Mouse (Mus musculus) ES-E14 (cell line): ENCODE results near the gene 4930404N11Rik. TPM values are rescaled to one million over a fixed set of nuclear protein-coding genes. Genes with fewer than 3 reads are reported as not detected.
A peak's percentile ranks its signal among the peaks of the same experiment; 100 is the strongest.

Experiments
- DNase-seq: peaks from one replicate; pipeline ENCODE4 v3.0.0-alpha.2; 2013; ENCODE audit warnings: low read depth, low spot score
- H3K27ac ChIP-seq: 2 replicates; pipeline ENCODE4 v1.5.1; 2012; ENCODE audit warnings: low read depth, mild to moderate bottlenecking, low read length, moderate library complexity, mixed read lengths; ENCODE audit not compliant: poor library complexity, insufficient read depth, severe bottlenecking
- H3K36me3 ChIP-seq: 2 replicates; pipeline ENCODE4 v1.6.1; 2012; ENCODE audit warnings: mild to moderate bottlenecking, low read length, moderate library complexity, mixed read lengths; ENCODE audit not compliant: control insufficient read depth, poor library complexity, insufficient read depth, severe bottlenecking
- H3K4me1 ChIP-seq, 2 experiments: fragments of 150-350 bp in 1 of 2; sonication (generic) in 1 of 2; 2 replicates each; pipeline ENCODE4 v1.6.1; 2012; ENCODE audit warnings: low read length in 2 of 2, mild to moderate bottlenecking in 1 of 2, mixed read lengths in 1 of 2; ENCODE audit not compliant: control insufficient read depth in 2 of 2, insufficient read depth in 2 of 2, poor library complexity in 1 of 2
- H3K4me3 ChIP-seq, 2 experiments: fragments of 150-350 bp in 1 of 2; sonication (generic) in 1 of 2; 2 replicates each; pipeline ENCODE4 v1.5.1; 2012; ENCODE audit warnings: low read length in 2 of 2, low read depth in 1 of 2, mild to moderate bottlenecking in 1 of 2, mixed read lengths in 1 of 2; ENCODE audit not compliant: insufficient read depth in 1 of 2, poor library complexity in 1 of 2, severe bottlenecking in 1 of 2
- H3K9ac ChIP-seq: 2 replicates; pipeline ENCODE4 v1.6.1; 2012; ENCODE audit warnings: low read depth, mild to moderate bottlenecking, low read length, mixed read lengths; ENCODE audit not compliant: poor library complexity, insufficient read depth, severe bottlenecking
- H3K9me3 ChIP-seq: fragments of 150-350 bp; sonication (generic); 2 replicates; pipeline ENCODE4 v1.6.1; 2012; ENCODE audit warnings: low read depth, mild to moderate bottlenecking, low read length; ENCODE audit not compliant: control insufficient read depth, insufficient read depth
- CHD2 ChIP-seq: IDR thresholded peaks from 2 replicates; pipeline ENCODE4 v1.6.1; 2014; ENCODE audit warnings: mild to moderate bottlenecking, low read depth, low read length, inconsistent platforms
- HCFC1 ChIP-seq: IDR thresholded peaks from 2 replicates; pipeline ENCODE4 v1.6.1; 2012; ENCODE audit warnings: low read length, inconsistent platforms, borderline replicate concordance; ENCODE audit not compliant: insufficient read depth
- MAFK ChIP-seq: IDR thresholded peaks from 2 replicates; pipeline ENCODE4 v1.6.1; 2014; ENCODE audit warnings: mild to moderate bottlenecking, low read depth, low read length, inconsistent platforms; ENCODE audit not compliant: insufficient read depth
- ZC3H11A ChIP-seq: IDR thresholded peaks from 2 replicates; pipeline ENCODE4 v1.6.1; 2012; ENCODE audit warnings: low read depth, mild to moderate bottlenecking, inconsistent platforms, low read length, borderline replicate concordance
- ZNF384 ChIP-seq: IDR thresholded peaks from 2 replicates; pipeline ENCODE4 v1.6.1; 2012; ENCODE audit warnings: low read depth, low read length, inconsistent platforms
- in situ Hi-C, 2 experiments: fragments of 600-800 bp; cut with MboI; formaldehyde crosslinking; loops; one replicate each; pipeline ENCODE4 v1.15.1; 2025; ENCODE audit warnings: low sequenced_read_pairs in 2 of 2, inconsistent platforms in 1 of 2; ENCODE audit not compliant: unreplicated experiment in 2 of 2
- total RNA-seq: library from RNA; depleted of rRNA; stranded (reverse); fragments of 300-350 nt; gene quantifications from 2 replicates; pipeline ENCODE4 v1.2.3, GENCODE M21; 2012

4930404N11Rik gene
- total RNA-seq, 1 experiment, result 9.4 TPM

- H3K9ac ChIP-seq, result no peak overlapping the region
- H3K27ac ChIP-seq, result no peak overlapping the region
Measured at GRCm38 (mm10) chr10:81403511-81403910, 37.9 kb upstream of the 4930404N11Rik start.

GRCm38 (mm10) chr10:81402227-81402765 lies 36.7 kb upstream of the 4930404N11Rik start:
- peak overlapping the region; percentile 49 to 55 for H3K4me3 ChIP-seq
- H3K36me3 ChIP-seq, result peaks cover 10% of the 10 kb centered on the region; the same call in 1 of the 2 replicates
- in situ Hi-C loops, result no loop called here
- no peak for TF ChIP-seq CHD2
- no peak for TF ChIP-seq HCFC1
- no peak for TF ChIP-seq ZNF384
- no peaks in the 10 kb centered on the region for H3K9me3 ChIP-seq
- H3K9ac ChIP-seq, result 0 out of 2 replicates have a peak overlapping the region, but pooled peaks have one; percentile 23
- peaks cover 8 to 55% of the 10 kb centered on the region in 2 experiments; a peak in 3 of 4 replicates for H3K4me1 ChIP-seq
- H3K27ac ChIP-seq, result peak overlapping the region; percentile 90
- no peak for DNase-seq

More at GRCm38 (mm10) chr10:81403511-81403910, 37.9 kb upstream of the 4930404N11Rik start:
- Histone ChIP-seq H3K4me1 (peaks cover 8 to 60% of the 10 kb centered on the region in 2 experiments; a peak in 3 of 4 replicates), H3K36me3 (peaks cover 10% of the 10 kb centered on the region; the same call in 1 of the 2 replicates), H3K4me3 (0 out of 4 replicates have a peak overlapping the region, but pooled peaks of 1 of the 2 experiments have one; percentile 4), H3K9me3 (no peaks in the 10 kb centered on the region)
- DNase-seq, result no peak
- TF ChIP-seq HCFC1, result no peak
- no peak for TF ChIP-seq CHD2
- TF ChIP-seq ZNF384, result no peak
- TF ChIP-seq ZC3H11A, result no peak
- TF ChIP-seq MAFK, result no peak
- in situ Hi-C loops, result no loop called here

GRCm38 (mm10) chr10:81401521-81402226 lies 36.1 kb upstream of the 4930404N11Rik start:
- TF ChIP-seq ZNF384 (no peak), ZC3H11A (no peak), HCFC1 (no peak), CHD2 (no peak), MAFK (peak; percentile 98)
- Histone ChIP-seq H3K9me3 (no peaks in the 10 kb centered on the region), H3K4me3 (peak overlapping the region; percentile 49 to 55), H3K9ac (peak overlapping the region; percentile 70), H3K4me1 (peaks cover 8 to 55% of the 10 kb centered on the region in 2 experiments; a peak in 3 of 4 replicates), H3K27ac (peak overlapping the region; percentile 90), H3K36me3 (peaks cover 10% of the 10 kb centered on the region; the same call in 1 of the 2 replicates)
- in situ Hi-C loops, result no loop called here
- DNase-seq, result peak; percentile 84

- peak overlapping the region; percentile 70 for H3K9ac ChIP-seq
- peak overlapping the region in 1 of 2 experiments; percentile 47; a peak in 2 of 4 replicates for H3K4me3 ChIP-seq
- no peaks in the 10 kb centered on the region for H3K9me3 ChIP-seq
- no peak for TF ChIP-seq ZC3H11A
- TF ChIP-seq HCFC1, result peak; percentile 39; the same call in 1 of the 2 replicates
- 0 out of 2 replicates have a peak, but pooled peaks have one; percentile 23 for TF ChIP-seq MAFK
- TF ChIP-seq ZNF384, result peak; percentile 24; the same call in 1 of the 2 replicates
- in situ Hi-C loops, result no loop called here
- peaks cover 8 to 54% of the 10 kb centered on the region in 2 experiments; a peak in 3 of 4 replicates for H3K4me1 ChIP-seq
- no peak for DNase-seq
- H3K36me3 ChIP-seq, result peaks cover 10% of the 10 kb centered on the region; the same call in 1 of the 2 replicates
- peak overlapping the region; percentile 80 for H3K27ac ChIP-seq
Measured at GRCm38 (mm10) chr10:81401205-81401520, 35.5 kb upstream of the 4930404N11Rik start.
